In the genomic region with DNA sequence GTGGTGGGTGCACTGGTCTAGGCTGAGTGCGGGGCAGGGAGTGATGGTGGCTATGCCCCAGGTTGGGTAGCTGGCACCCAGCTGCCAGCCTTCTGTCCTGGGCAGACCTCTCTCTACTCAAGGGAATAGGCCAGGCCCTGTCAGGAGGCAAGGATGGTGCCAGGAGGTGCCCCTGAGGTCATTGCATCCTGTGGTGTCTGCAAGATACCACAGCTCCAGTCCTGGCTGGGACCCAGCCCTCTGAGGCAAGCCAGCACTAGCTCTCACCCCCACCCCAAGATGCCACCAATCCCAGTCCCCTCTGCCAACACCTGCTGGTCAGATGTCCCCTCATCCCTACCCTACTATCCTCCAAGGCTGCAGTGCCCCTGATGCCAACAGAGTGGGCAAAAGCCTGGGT, we compare ENCODE assay signal across 34 mouse cellular contexts. TPM values are rescaled to one million over a fixed set of nuclear protein-coding genes. Genes with fewer than 3 reads are reported as not detected.
A peak's percentile ranks its signal among the peaks of the same experiment; 100 is the strongest.
DNase-seq lines count a peak whose midpoint lies in the region; ATAC-seq lines count a peak whose summit lies in the region.
"Had no signal": no experiment of that assay in that cellular context is flagged by ENCODE, and none has a peak within 500 bp of the region (broad histone marks: within the 10 kb centered on the region; RNA-seq: fewer than 3 reads in every experiment).

No protein-coding gene starts in this region.

- peaks cover 18% of the 10 kb centered on the region for H3K36me3 ChIP-seq in heart, embryonic 12.5 days

- H3K9me3 ChIP-seq in heart, embryonic 12.5 days (replicated peaks): no peaks in the 10 kb centered on the region
- H3K9me3 ChIP-seq: intestine, embryonic 15.5 days; limb, embryonic 10.5 days; liver, embryonic 15.5 days; lung, embryonic 15.5 days; neural tube, embryonic 13.5 days had no signal

- H3K9ac ChIP-seq in heart, embryonic 12.5 days: 0 out of 2 replicates have a peak overlapping the region, but pooled peaks have one; percentile 25
- H3K9ac ChIP-seq: intestine, embryonic 15.5 days; liver, embryonic 15.5 days; lung, embryonic 15.5 days; neural tube, embryonic 13.5 days had no signal

- 95% methylated on average over 1 of the region's 1 CpGs for WGBS in heart, embryonic 12.5 days

- H3K4me3 ChIP-seq in heart, embryonic 12.5 days: no peak overlapping the region
- H3K4me3 ChIP-seq: heart, adult 2 months; intestine, embryonic 15.5 days; limb, embryonic 10.5 days; liver, embryonic 15.5 days; lung, embryonic 15.5 days; neural tube, embryonic 13.5 days had no signal

- 0 out of 2 replicates have a peak, but pooled peaks cover 4% of the 10 kb centered on the region for H3K27me3 ChIP-seq in heart, embryonic 12.5 days (replicated peaks)
- H3K27me3 ChIP-seq: intestine, embryonic 15.5 days; liver, embryonic 15.5 days; lung, embryonic 15.5 days; neural tube, embryonic 13.5 days; Patski had no signal

- ATAC-seq in heart, embryonic 12.5 days (ENCODE audit: insufficient number of reproducible peaks, low FRiP score): no peak
- ATAC-seq: CD4-positive, CD25-positive, alpha-beta regulatory T cell, adult 4 months; forebrain, embryonic 14.5 days; hindbrain, embryonic 16.5 days; intestine, embryonic 15.5 days; Patski had no signal

- H3K4me1 ChIP-seq in heart, embryonic 12.5 days (replicated peaks): peaks cover 16% of the 10 kb centered on the region

- no peak overlapping the region for H3K4me2 ChIP-seq in heart, embryonic 12.5 days
- H3K4me2 ChIP-seq: intestine, embryonic 15.5 days; liver, embryonic 15.5 days; lung, embryonic 15.5 days; neural tube, embryonic 13.5 days had no signal

- H3K27ac ChIP-seq in heart, embryonic 12.5 days (ENCODE audit: poor library complexity, severe bottlenecking): no peak overlapping the region
- H3K27ac ChIP-seq: heart, adult 2 months; intestine, embryonic 15.5 days; limb, embryonic 10.5 days; liver, embryonic 15.5 days; lung, embryonic 15.5 days; neural tube, embryonic 13.5 days had no signal

- DNase-seq in adrenal gland, postnatal 14 days: peak; percentile 30
- DNase-seq in adrenal gland, adult 2 months: no peak
- no peak for DNase-seq in heart, adult 18-20 months
- peak; percentile 65 for DNase-seq in cerebellum, adult 8-10 months
- DNase-seq in cerebellum, postnatal 36 days: peak; percentile 60 to 68
- no peak for DNase-seq in lung, postnatal 4 days
- no peak for DNase-seq in spleen, adult 18-20 months
- DNase-seq: adrenal gland, adult 8-10 months; gastrocnemius, postnatal 14 days; heart, adult 2 months; kidney, postnatal 36 days; layer of hippocampus, adult 9-11 months; liver; lung, postnatal 36 days; midbrain, embryonic 14.5 days; retina, postnatal 1 day; right cerebral cortex, postnatal 25 days; thymus, postnatal 14 days had no signal

RNA-seq across cellular contexts. Expression of a gene that starts 3.0 kb away (rescaled TPM):
- total RNA-seq in adrenal gland, postnatal 14 days (2021): 81.1 and 87.2 TPM in 2 replicates
- total RNA-seq in adrenal gland, adult 2 months (2021): 100 to 1,000 TPM; 235 to 249 TPM
- polyA plus RNA-seq in adrenal gland, adult 2 months (2012; rRNA removed): 733 and 890 TPM in 2 replicates
- polyA plus RNA-seq in heart, embryonic 12.5 days (2016; fragmentation: Nextera tagmentation; extraction: Ambion mirVana): 8.9 and 9.4 TPM in 2 replicates
- total RNA-seq in heart, adult 18-20 months (2021): 10 to 100 TPM; 31.4 to 34.4 TPM

RNA-seq across cellular contexts. Expression of a gene that starts 10.5 kb away (rescaled TPM):
- total RNA-seq in adrenal gland, postnatal 14 days (2021): 113 and 133 TPM in 2 replicates
- total RNA-seq in adrenal gland, adult 2 months (2021): 100 to 1,000 TPM; 145 to 164 TPM
- 183 and 185 TPM in 2 replicates for polyA plus RNA-seq in adrenal gland, adult 2 months (2012; rRNA removed)
- 110 and 116 TPM in 2 replicates for polyA plus RNA-seq in heart, embryonic 12.5 days (2016; fragmentation: Nextera tagmentation; extraction: Ambion mirVana)
- total RNA-seq in heart, adult 18-20 months (2021): 10 to 100 TPM; 59.2 to 65.6 TPM

RNA-seq across cellular contexts. Expression of a gene that starts 18.5 kb away (rescaled TPM):
- total RNA-seq in adrenal gland, postnatal 14 days (2021): not detected in 2 replicates
- under 1 TPM in 1 of 2 experiments, not detected in 1; 0.10 TPM for total RNA-seq in adrenal gland, adult 2 months (2021)
- 0.03 and 0.04 TPM in 2 replicates for polyA plus RNA-seq in adrenal gland, adult 2 months (2012; rRNA removed)
- polyA plus RNA-seq in heart, embryonic 12.5 days (2016; fragmentation: Nextera tagmentation; extraction: Ambion mirVana): 0.06 and 0.15 TPM in 2 replicates
- total RNA-seq in heart, adult 18-20 months (2021): not detected
- total RNA-seq: gastrocnemius, postnatal 14 days; heart, adult 2 months; hematopoietic stem cell, adult 5-6 weeks; left cerebral cortex, adult 18-20 months; megakaryocyte-erythroid progenitor cell, adult 5-6 weeks had no signal
- polyA plus RNA-seq: CD4-positive, CD25-positive, alpha-beta regulatory T cell, adult 4 months; heart, adult 2 months; spleen, adult 2 months; testis, adult 2 months had no signal

RNA-seq across cellular contexts. Expression of a gene that starts 41.0 kb away (rescaled TPM):
- 2.6 and 3.4 TPM in 2 replicates for total RNA-seq in adrenal gland, postnatal 14 days (2021)
- total RNA-seq in adrenal gland, adult 2 months (2021): 1 to 10 TPM; 1.2 to 1.9 TPM
- polyA plus RNA-seq in adrenal gland, adult 2 months (2012; rRNA removed): 1.4 and 2.0 TPM in 2 replicates
- polyA plus RNA-seq in heart, embryonic 12.5 days (2016; fragmentation: Nextera tagmentation; extraction: Ambion mirVana): 0.05 TPM in 1 of 2 replicates, not detected in the other
- total RNA-seq in heart, adult 18-20 months (2021): not detected
- total RNA-seq: heart, adult 2 months had no signal
- polyA plus RNA-seq: CD4-positive, CD25-positive, alpha-beta regulatory T cell, adult 4 months; heart, adult 2 months; kidney, embryonic 14.5 days; liver, embryonic 15.5 days; spleen, adult 2 months had no signal

Comparison
In these comparisons a context has a peak if more than half of its experiments do, and no peak if none do; other contexts are left out.
1. DNase-seq: peak in adrenal gland, postnatal 14 days (single experiment), cerebellum, adult 8-10 months (single experiment) and cerebellum, postnatal 36 days (2 of 2); none in adrenal gland, adult 2 months (single experiment), heart, adult 18-20 months (0 of 2), lung, postnatal 4 days (0 of 2) and spleen, adult 18-20 months (0 of 2).